18 mouse cellular contexts compared by ENCODE assay signal in genomic region chr10:109129552-109130110, GRCm38 (mm10).
DNase-seq lines count a peak whose midpoint lies in the region; ATAC-seq and TF ChIP-seq lines count a peak whose summit lies in the region.
"Had no signal": no experiment of that assay in that cellular context is flagged by ENCODE, and none has a peak within 500 bp of the region (broad histone marks: within the 10 kb centered on the region; RNA-seq: fewer than 3 reads in every experiment).

No protein-coding gene starts in this region.

- no peak overlapping the region for H3K4me2 ChIP-seq in midbrain, embryonic 12.5 days (replicated peaks)
- no peak overlapping the region for H3K4me2 ChIP-seq in midbrain, embryonic 15.5 days
- H3K4me2 ChIP-seq in hindbrain, postnatal 0 days (ENCODE audit: low read depth, low read length) = no peak overlapping the region
- H3K4me2 ChIP-seq: embryonic facial prominence, embryonic 13.5 days; liver, embryonic 15.5 days; stomach, embryonic 15.5 days had no signal

- no peak overlapping the region for H3K27ac ChIP-seq in midbrain, embryonic 12.5 days (replicated peaks)
- H3K27ac ChIP-seq in midbrain, embryonic 15.5 days = no peak overlapping the region
- no peak overlapping the region for H3K27ac ChIP-seq in hindbrain, postnatal 0 days
- H3K27ac ChIP-seq: embryonic facial prominence, embryonic 13.5 days; heart, adult 2 months; liver, embryonic 15.5 days; stomach, embryonic 15.5 days had no signal

- no peaks in the 10 kb centered on the region for H3K4me1 ChIP-seq in midbrain, embryonic 12.5 days
- H3K4me1 ChIP-seq in midbrain, embryonic 15.5 days = no peaks in the 10 kb centered on the region
- no peaks in the 10 kb centered on the region for H3K4me1 ChIP-seq in hindbrain, postnatal 0 days (ENCODE audit: insufficient read depth, low read length)
- H3K4me1 ChIP-seq: embryonic facial prominence, embryonic 13.5 days; liver, embryonic 15.5 days; stomach, embryonic 15.5 days had no signal

- no peaks in the 10 kb centered on the region for H3K9me3 ChIP-seq in midbrain, embryonic 12.5 days
- H3K9me3 ChIP-seq in midbrain, embryonic 15.5 days = no peaks in the 10 kb centered on the region
- no peaks in the 10 kb centered on the region for H3K9me3 ChIP-seq in hindbrain, postnatal 0 days (ENCODE audit: low read length)
- H3K9me3 ChIP-seq: embryonic facial prominence, embryonic 13.5 days; liver, embryonic 15.5 days; stomach, embryonic 15.5 days had no signal

- DNase-seq in adrenal gland, adult 8-10 months = peak; percentile 6
- no peak for DNase-seq in adrenal gland, postnatal 36 days
- DNase-seq in cerebellum, adult 8-10 months = peak; percentile 89
- DNase-seq in hindbrain, postnatal 0 days (ENCODE audit: low spot score) = peak; percentile 43
- DNase-seq in spleen, postnatal 10 days (ENCODE audit: low spot score in 2 of 2) = no peak
- DNase-seq in spleen, postnatal 36 days (ENCODE audit: low spot score in 2 of 2) = no peak
- DNase-seq: heart, adult 2 months; heart, postnatal 10 days; kidney, postnatal 10 days; lung, postnatal 36 days; thymus, postnatal 4 days had no signal

- 90% methylated on average over 1 of the region's 1 CpGs for WGBS in midbrain, embryonic 12.5 days
- WGBS in midbrain, embryonic 15.5 days = 88% methylated on average over 1 of the region's 1 CpGs
- WGBS in hindbrain, postnatal 0 days = 68% methylated on average over 1 of the region's 1 CpGs

- no peak for TF ChIP-seq CTCF in hindbrain, postnatal 0 days (IDR thresholded peaks at IDR 0.05; ENCODE audit: low read depth)

- H3K27me3 ChIP-seq in midbrain, embryonic 12.5 days = no peaks in the 10 kb centered on the region
- no peaks in the 10 kb centered on the region for H3K27me3 ChIP-seq in midbrain, embryonic 15.5 days (replicated peaks)
- no peaks in the 10 kb centered on the region for H3K27me3 ChIP-seq in hindbrain, postnatal 0 days (ENCODE audit: insufficient read depth, low read length)
- H3K27me3 ChIP-seq: embryonic facial prominence, embryonic 13.5 days; liver, embryonic 15.5 days; stomach, embryonic 15.5 days had no signal

- ATAC-seq in midbrain, embryonic 12.5 days (ENCODE audit: low FRiP score, low read depth) = peak; percentile 7; the same call in 1 of the 2 replicates
- ATAC-seq in midbrain, embryonic 15.5 days (replicated peaks) = no peak
- ATAC-seq in hindbrain, postnatal 0 days = peak; percentile 53
- ATAC-seq: forebrain, embryonic 16.5 days; intestine, postnatal 0 days had no signal

- no peak overlapping the region for H3K4me3 ChIP-seq in midbrain, embryonic 12.5 days
- H3K4me3 ChIP-seq in midbrain, embryonic 15.5 days = no peak overlapping the region
- H3K4me3 ChIP-seq in hindbrain, postnatal 0 days (ENCODE audit: low read length) = no peak overlapping the region
- H3K4me3 ChIP-seq: embryonic facial prominence, embryonic 13.5 days; heart, adult 2 months; liver, embryonic 15.5 days; stomach, embryonic 15.5 days had no signal

- H3K36me3 ChIP-seq in midbrain, embryonic 12.5 days = no peaks in the 10 kb centered on the region
- H3K36me3 ChIP-seq in midbrain, embryonic 15.5 days (replicated peaks) = no peaks in the 10 kb centered on the region
- H3K36me3 ChIP-seq in hindbrain, postnatal 0 days (ENCODE audit: insufficient read depth, low read length) = no peaks in the 10 kb centered on the region
- H3K36me3 ChIP-seq: embryonic facial prominence, embryonic 13.5 days; liver, embryonic 15.5 days; stomach, embryonic 15.5 days had no signal

- H3K9ac ChIP-seq in midbrain, embryonic 12.5 days (replicated peaks) = no peak overlapping the region
- no peak overlapping the region for H3K9ac ChIP-seq in midbrain, embryonic 15.5 days
- no peak overlapping the region for H3K9ac ChIP-seq in hindbrain, postnatal 0 days (replicated peaks; ENCODE audit: low read length)
- H3K9ac ChIP-seq: embryonic facial prominence, embryonic 13.5 days; liver, embryonic 15.5 days; stomach, embryonic 15.5 days had no signal

Comparison
In these comparisons a context has a peak if more than half of its experiments do, and no peak if none do; other contexts are left out.
1. DNase-seq: peak in adrenal gland, adult 8-10 months (single experiment), cerebellum, adult 8-10 months (single experiment) and hindbrain, postnatal 0 days (single experiment); none in adrenal gland, postnatal 36 days (0 of 2), spleen, postnatal 10 days (0 of 2) and spleen, postnatal 36 days (0 of 2).